Mouse (Mus musculus): ENCODE measurements at regions not wholly inside any gene's neighbourhood (a gene's known extent, or its start where the extent isn't known, plus 50 kb on each side); places are given as distances from the start of the nearest gene placed in this dataset.

DNA sequence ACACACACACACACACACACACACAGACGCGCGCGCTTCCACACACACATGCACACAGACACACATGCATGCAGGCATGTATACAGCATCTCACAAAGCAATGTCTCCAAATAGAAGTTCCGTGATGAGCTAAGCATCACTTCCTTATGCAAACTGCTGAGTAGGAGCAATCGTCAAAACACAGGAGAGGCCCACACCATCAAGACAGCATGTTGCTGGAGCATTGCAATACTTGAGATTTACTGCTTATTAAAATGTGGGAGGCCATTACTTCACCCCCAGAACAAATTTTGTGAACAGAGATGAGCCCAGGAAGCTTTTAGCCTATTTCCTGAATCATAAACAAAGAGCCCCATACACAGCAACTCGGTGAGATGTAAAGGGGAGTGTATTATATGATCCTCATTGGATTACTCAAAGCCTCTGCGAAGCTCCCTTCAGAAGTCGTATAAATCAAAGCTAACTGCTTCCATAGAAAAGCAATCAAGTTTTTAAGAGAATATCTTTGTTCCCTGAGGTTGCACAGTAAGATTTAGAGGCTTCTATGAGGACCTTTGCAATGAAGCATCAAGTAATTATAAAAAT is 670.6 kb downstream of the Efna5 start:
- TF ChIP-seq TCF12 (IDR thresholded peaks at IDR 0.05; ENCODE audit: insufficient read depth, poor library complexity, severe bottlenecking) (no peak), USF1 (IDR thresholded peaks at IDR 0.05; ENCODE audit: low read depth) (no peak)

All from myocyte (in vitro differentiated cells).